Mouse (Mus musculus): ENCODE data around the gene Bicc1. TPM values are rescaled to one million over a fixed set of nuclear protein-coding genes. Genes with fewer than 3 reads are reported as not detected.

Gene Bicc1
- polyA plus RNA-seq, 1 experiment from 2014 or later = 3.5 TPM

- H3K9me3 ChIP-seq (replicated peaks; ENCODE audit: control insufficient read depth, low read length) = no peaks in the 10 kb centered on the region
- H3K9ac ChIP-seq (ENCODE audit: low read depth, low read length) = no peak overlapping the region
- H3K27me3 ChIP-seq (ENCODE audit: control insufficient read depth, insufficient read depth, low read depth, low read length) = no peaks in the 10 kb centered on the region
- H3K36me3 ChIP-seq (ENCODE audit: control insufficient read depth, insufficient read depth) = no peaks in the 10 kb centered on the region
- no peak overlapping the region for H3K4me3 ChIP-seq (ENCODE audit: low read depth, low read length)
- no peak overlapping the region for H3K27ac ChIP-seq (ENCODE audit: low read length)
- H3K4me1 ChIP-seq (ENCODE audit: control insufficient read depth, low read depth, low read length) = no peaks in the 10 kb centered on the region
- no peak for ATAC-seq (ENCODE audit: low read depth)
- WGBS (ENCODE audit: insufficient replicate concordance) = 83% methylated on average over 1 of the region's 1 CpGs
- no peak overlapping the region for H3K4me2 ChIP-seq (ENCODE audit: low read depth, low read length)
Observed at GRCm38 (mm10) chr10:71171414-71171813, 11.9 kb upstream of the Bicc1 start.

GRCm38 (mm10) chr10:71170771-71171170 is 11.3 kb upstream of the Bicc1 start:
- 75% methylated on average over 5 of the region's 5 CpGs for WGBS (ENCODE audit: insufficient replicate concordance)
- no peak overlapping the region for H3K9ac ChIP-seq (ENCODE audit: low read depth, low read length)
- H3K27me3 ChIP-seq (ENCODE audit: control insufficient read depth, insufficient read depth, low read depth, low read length) = no peaks in the 10 kb centered on the region
- H3K4me1 ChIP-seq (ENCODE audit: control insufficient read depth, low read depth, low read length) = no peaks in the 10 kb centered on the region
- H3K4me2 ChIP-seq (ENCODE audit: low read depth, low read length) = no peak overlapping the region
- no peaks in the 10 kb centered on the region for H3K9me3 ChIP-seq (replicated peaks; ENCODE audit: control insufficient read depth, low read length)
- H3K4me3 ChIP-seq (ENCODE audit: low read depth, low read length) = no peak overlapping the region
- ATAC-seq (ENCODE audit: low read depth) = no peak
- H3K27ac ChIP-seq (ENCODE audit: low read length) = no peak overlapping the region
- no peaks in the 10 kb centered on the region for H3K36me3 ChIP-seq (ENCODE audit: control insufficient read depth, insufficient read depth)

GRCm38 (mm10) chr10:71169811-71170210 is 10.3 kb upstream of the Bicc1 start:
- H3K4me3 ChIP-seq (ENCODE audit: low read depth, low read length) = no peak overlapping the region
- H3K36me3 ChIP-seq (ENCODE audit: control insufficient read depth, insufficient read depth) = no peaks in the 10 kb centered on the region
- no peak overlapping the region for H3K4me2 ChIP-seq (ENCODE audit: low read depth, low read length)
- no peaks in the 10 kb centered on the region for H3K4me1 ChIP-seq (ENCODE audit: control insufficient read depth, low read depth, low read length)
- H3K27me3 ChIP-seq (ENCODE audit: control insufficient read depth, insufficient read depth, low read depth, low read length) = no peaks in the 10 kb centered on the region
- 74% methylated on average over 10 of the region's 10 CpGs for WGBS (ENCODE audit: insufficient replicate concordance)
- no peak for ATAC-seq (ENCODE audit: low read depth)
- H3K27ac ChIP-seq (ENCODE audit: low read length) = no peak overlapping the region
- H3K9ac ChIP-seq (ENCODE audit: low read depth, low read length) = no peak overlapping the region
- no peaks in the 10 kb centered on the region for H3K9me3 ChIP-seq (replicated peaks; ENCODE audit: control insufficient read depth, low read length)

- WGBS (ENCODE audit: insufficient replicate concordance) = 41% methylated on average over 4 of the region's 4 CpGs
- H3K36me3 ChIP-seq (ENCODE audit: control insufficient read depth, insufficient read depth) = no peaks in the 10 kb centered on the region
- H3K9ac ChIP-seq (ENCODE audit: low read depth, low read length) = no peak overlapping the region
- no peaks in the 10 kb centered on the region for H3K27me3 ChIP-seq (ENCODE audit: control insufficient read depth, insufficient read depth, low read depth, low read length)
- H3K9me3 ChIP-seq (replicated peaks; ENCODE audit: control insufficient read depth, low read length) = no peaks in the 10 kb centered on the region
- H3K4me3 ChIP-seq (ENCODE audit: low read depth, low read length) = no peak overlapping the region
- ATAC-seq (ENCODE audit: low read depth) = no peak
- H3K27ac ChIP-seq (ENCODE audit: low read length) = no peak overlapping the region
- no peaks in the 10 kb centered on the region for H3K4me1 ChIP-seq (ENCODE audit: control insufficient read depth, low read depth, low read length)
- H3K4me2 ChIP-seq (ENCODE audit: low read depth, low read length) = no peak overlapping the region
Observed at GRCm38 (mm10) chr10:71169171-71169570, 9.7 kb upstream of the Bicc1 start.

GRCm38 (mm10) chr10:71160449-71160848 is 949 bp upstream of the Bicc1 start:
- H3K4me3 ChIP-seq (ENCODE audit: low read depth, low read length) = no peak overlapping the region

GRCm38 (mm10) chr10:71158940-71159675 is 392 bp downstream of the Bicc1 start:
- peak; percentile 56 for ATAC-seq (ENCODE audit: low read depth)
- Histone ChIP-seq H3K27me3 (ENCODE audit: control insufficient read depth, insufficient read depth, low read depth, low read length) (peaks cover 27% of the 10 kb centered on the region), H3K4me2 (ENCODE audit: low read depth, low read length) (peak overlapping the region; percentile 54), H3K9me3 (replicated peaks; ENCODE audit: control insufficient read depth, low read length) (no peaks in the 10 kb centered on the region), H3K36me3 (ENCODE audit: control insufficient read depth, insufficient read depth) (no peaks in the 10 kb centered on the region), H3K27ac (ENCODE audit: low read length) (no peak overlapping the region), H3K9ac (ENCODE audit: low read depth, low read length) (peak overlapping the region; percentile 39), H3K4me1 (ENCODE audit: control insufficient read depth, low read depth, low read length) (no peaks in the 10 kb centered on the region; the same call in 1 of the 2 replicates), H3K4me3 (ENCODE audit: low read depth, low read length) (peak overlapping the region; percentile 60)
- WGBS (ENCODE audit: insufficient replicate concordance) = 2% methylated on average over 53 of the region's 65 CpGs

More at GRCm38 (mm10) chr10:71160449-71160848, 949 bp upstream of the Bicc1 start:
- no peak for ATAC-seq (ENCODE audit: low read depth)
- Histone ChIP-seq H3K4me2 (ENCODE audit: low read depth, low read length) (no peak overlapping the region), H3K27me3 (ENCODE audit: control insufficient read depth, insufficient read depth, low read depth, low read length) (peaks cover 27% of the 10 kb centered on the region), H3K27ac (ENCODE audit: low read length) (no peak overlapping the region), H3K36me3 (ENCODE audit: control insufficient read depth, insufficient read depth) (no peaks in the 10 kb centered on the region), H3K4me1 (ENCODE audit: control insufficient read depth, low read depth, low read length) (no peaks in the 10 kb centered on the region; the same call in 1 of the 2 replicates), H3K9me3 (replicated peaks; ENCODE audit: control insufficient read depth, low read length) (no peaks in the 10 kb centered on the region), H3K9ac (ENCODE audit: low read depth, low read length) (no peak overlapping the region)
- WGBS (ENCODE audit: insufficient replicate concordance) = 65% methylated on average over 12 of the region's 12 CpGs

- H3K4me1 ChIP-seq (ENCODE audit: control insufficient read depth, low read depth, low read length) = no peaks in the 10 kb centered on the region; the same call in 1 of the 2 replicates
- H3K4me3 ChIP-seq (ENCODE audit: low read depth, low read length) = no peak overlapping the region
- no peak overlapping the region for H3K27ac ChIP-seq (ENCODE audit: low read length)
- no peak overlapping the region for H3K4me2 ChIP-seq (ENCODE audit: low read depth, low read length)
- H3K9me3 ChIP-seq (replicated peaks; ENCODE audit: control insufficient read depth, low read length) = no peaks in the 10 kb centered on the region
- H3K36me3 ChIP-seq (ENCODE audit: control insufficient read depth, insufficient read depth) = no peaks in the 10 kb centered on the region
- H3K9ac ChIP-seq (ENCODE audit: low read depth, low read length) = no peak overlapping the region
- ATAC-seq (ENCODE audit: low read depth) = no peak
- WGBS (ENCODE audit: insufficient replicate concordance) = 53% methylated on average over 5 of the region's 5 CpGs
- peaks cover 27% of the 10 kb centered on the region for H3K27me3 ChIP-seq (ENCODE audit: control insufficient read depth, insufficient read depth, low read depth, low read length)
Observed at GRCm38 (mm10) chr10:71156569-71156968, 2.9 kb downstream of the Bicc1 start.

- ATAC-seq (ENCODE audit: low read depth) = no peak
- H3K36me3 ChIP-seq (ENCODE audit: control insufficient read depth, insufficient read depth) = no peaks in the 10 kb centered on the region
- no peak overlapping the region for H3K27ac ChIP-seq (ENCODE audit: low read length)
- H3K9ac ChIP-seq (ENCODE audit: low read depth, low read length) = no peak overlapping the region
- H3K27me3 ChIP-seq (ENCODE audit: control insufficient read depth, insufficient read depth, low read depth, low read length) = 0 out of 2 replicates have a peak, but pooled peaks cover 4% of the 10 kb centered on the region
- H3K4me1 ChIP-seq (ENCODE audit: control insufficient read depth, low read depth, low read length) = no peaks in the 10 kb centered on the region; the same call in 1 of the 2 replicates
- H3K9me3 ChIP-seq (replicated peaks; ENCODE audit: control insufficient read depth, low read length) = no peaks in the 10 kb centered on the region
- no peak overlapping the region for H3K4me2 ChIP-seq (ENCODE audit: low read depth, low read length)
- H3K4me3 ChIP-seq (ENCODE audit: low read depth, low read length) = no peak overlapping the region
- WGBS (ENCODE audit: insufficient replicate concordance) = 70% methylated on average over 6 of the region's 6 CpGs
Observed at GRCm38 (mm10) chr10:71153610-71154009, 5.9 kb downstream of the Bicc1 start.

- Histone ChIP-seq H3K36me3 (ENCODE audit: control insufficient read depth, insufficient read depth) (no peaks in the 10 kb centered on the region), H3K9ac (ENCODE audit: low read depth, low read length) (no peak overlapping the region), H3K9me3 (replicated peaks; ENCODE audit: control insufficient read depth, low read length) (no peaks in the 10 kb centered on the region), H3K4me2 (ENCODE audit: low read depth, low read length) (no peak overlapping the region), H3K27ac (ENCODE audit: low read length) (no peak overlapping the region), H3K4me1 (ENCODE audit: control insufficient read depth, low read depth, low read length) (no peaks in the 10 kb centered on the region; the same call in 1 of the 2 replicates), H3K4me3 (ENCODE audit: low read depth, low read length) (no peak overlapping the region), H3K27me3 (ENCODE audit: control insufficient read depth, insufficient read depth, low read depth, low read length) (0 out of 2 replicates have a peak, but pooled peaks cover under 1% of the 10 kb centered on the region)
- ATAC-seq (ENCODE audit: low read depth) = peak; percentile 24; the same call in 1 of the 2 replicates
- 53% methylated on average over 1 of the region's 1 CpGs for WGBS (ENCODE audit: insufficient replicate concordance)
Observed at GRCm38 (mm10) chr10:71153138-71153537, 6.4 kb downstream of the Bicc1 start.
